Mouse (Mus musculus) hindbrain, embryonic 12.5 days (tissue): ENCODE data around the gene Gstp3. TPM values are rescaled to one million over a fixed set of nuclear protein-coding genes. Genes with fewer than 3 reads are reported as not detected.
A peak's percentile ranks its signal among the peaks of the same experiment; 100 is the strongest.
"Not testable (repeated sequence)": the region's sequence is repeated elsewhere in the genome, so short reads cannot be mapped to it uniquely, and the experiment has no call there.

Experiments
- ATAC-seq: fragments of 200-750 bp; cut with Nextera tagmentation; 2 replicates; pipeline ENCODE4 v1.8.0; 2017; ENCODE audit warnings: moderate TSS enrichment; ENCODE audit not compliant: low FRiP score
- H3K27ac ChIP-seq: fragments of 300-500 bp; sonication (generic); 2 replicates; pipeline ENCODE4 v1.5.1; 2016; ENCODE audit warnings: mild to moderate bottlenecking
- H3K27me3 ChIP-seq: fragments of 300-500 bp; sonication (generic); 2 replicates; pipeline ENCODE4 v1.6.1; 2016; ENCODE audit warnings: mild to moderate bottlenecking
- H3K36me3 ChIP-seq: fragments of 300-500 bp; sonication (generic); 2 replicates; pipeline ENCODE4 v1.6.1; 2016; ENCODE audit warnings: mild to moderate bottlenecking
- H3K4me1 ChIP-seq: fragments of 300-500 bp; sonication (generic); 2 replicates; pipeline ENCODE4 v1.6.1; 2016
- H3K4me2 ChIP-seq: fragments of 300-500 bp; sonication (generic); replicated peaks from 2 replicates; pipeline ENCODE4 v1.6.1; 2016; ENCODE audit warnings: mild to moderate bottlenecking
- H3K4me3 ChIP-seq: fragments of 300-500 bp; sonication (generic); 2 replicates; pipeline ENCODE4 v1.5.1; 2016; ENCODE audit warnings: mild to moderate bottlenecking
- H3K9ac ChIP-seq: fragments of 300-500 bp; sonication (generic); 2 replicates; pipeline ENCODE4 v1.6.1; 2016; ENCODE audit warnings: mild to moderate bottlenecking, moderate library complexity
- H3K9me3 ChIP-seq: fragments of 300-500 bp; sonication (generic); replicated peaks from 2 replicates; pipeline ENCODE4 v1.6.1; 2016; ENCODE audit warnings: mild to moderate bottlenecking
- WGBS: fragments of 180-500 bp; shearing (Covaris S2); methylation state at CpG from one replicate; pipeline ENCODE4 v1.1.7; 2016; 5-methylcytosine and 5-hydroxymethylcytosine counted together
- polyA plus RNA-seq: library from polyadenylated mRNA; unstranded; fragments of >200 nt; fragmentation: Nextera tagmentation; extraction: Ambion mirVana; gene quantifications from 2 replicates; pipeline ENCODE4 v1.2.1, GENCODE M21; 2016

The Gstp3 gene
- polyA plus RNA-seq, 1 experiment from 2014 or later, result not detected

- H3K27me3 ChIP-seq, result no peaks in the 10 kb centered on the region
- no peak for ATAC-seq
Measured at GRCm38 (mm10) chr19:4056727-4057126, 2.6 kb downstream of the Gstp3 start.

GRCm38 (mm10) chr19:4055947-4056693, 3.2 kb downstream of the Gstp3 start:
- Histone ChIP-seq H3K27me3 (no peaks in the 10 kb centered on the region), H3K9me3 (no peaks in the 10 kb centered on the region), H3K4me1 (no peaks in the 10 kb centered on the region), H3K4me2 (no peak overlapping the region), H3K36me3 (no peaks in the 10 kb centered on the region), H3K4me3 (no peak overlapping the region), H3K9ac (no peak overlapping the region), H3K27ac (no peak overlapping the region)
- 65% methylated on average over 15 of the region's 15 CpGs for WGBS
- no peak for ATAC-seq

More at GRCm38 (mm10) chr19:4056727-4057126, 2.6 kb downstream of the Gstp3 start:
- 41% methylated on average over 4 of the region's 4 CpGs for WGBS
- no peak overlapping the region for H3K4me3 ChIP-seq
- no peak overlapping the region for H3K9ac ChIP-seq
- no peak overlapping the region for H3K4me2 ChIP-seq
- no peaks in the 10 kb centered on the region for H3K4me1 ChIP-seq
- no peaks in the 10 kb centered on the region for H3K9me3 ChIP-seq
- no peaks in the 10 kb centered on the region for H3K36me3 ChIP-seq
- no peak overlapping the region for H3K27ac ChIP-seq

- ATAC-seq, result no peak
- Histone ChIP-seq H3K4me1 (no peaks in the 10 kb centered on the region), H3K4me3 (no peak overlapping the region), H3K27me3 (no peaks in the 10 kb centered on the region), H3K27ac (no peak overlapping the region), H3K36me3 (no peaks in the 10 kb centered on the region), H3K9ac (no peak overlapping the region), H3K9me3 (no peaks in the 10 kb centered on the region), H3K4me2 (no peak overlapping the region)
- 73% methylated on average over 8 of the region's 8 CpGs for WGBS
Measured at GRCm38 (mm10) chr19:4055216-4055946, 4.0 kb downstream of the Gstp3 start.

GRCm38 (mm10) chr19:4054613-4055012, 4.8 kb downstream of the Gstp3 start:
- WGBS, result 86% methylated on average over 5 of the region's 5 CpGs
- no peaks in the 10 kb centered on the region for H3K36me3 ChIP-seq
- H3K27me3 ChIP-seq, result no peaks in the 10 kb centered on the region
- no peak for ATAC-seq
- H3K9ac ChIP-seq, result no peak overlapping the region
- no peak overlapping the region for H3K4me2 ChIP-seq
- H3K4me3 ChIP-seq, result no peak overlapping the region
- no peaks in the 10 kb centered on the region for H3K4me1 ChIP-seq
- no peak overlapping the region for H3K27ac ChIP-seq
- H3K9me3 ChIP-seq, result no peaks in the 10 kb centered on the region

- Histone ChIP-seq H3K27me3 (no peaks in the 10 kb centered on the region), H3K27ac (no peak overlapping the region), H3K9me3 (no peaks in the 10 kb centered on the region), H3K36me3 (no peaks in the 10 kb centered on the region), H3K4me1 (no peaks in the 10 kb centered on the region), H3K4me3 (no peak overlapping the region), H3K9ac (no peak overlapping the region), H3K4me2 (no peak overlapping the region)
- no peak for ATAC-seq
- 79% methylated on average over 5 of the region's 5 CpGs for WGBS
Measured at GRCm38 (mm10) chr19:4052516-4053030, 6.8 kb downstream of the Gstp3 start.

DNA sequence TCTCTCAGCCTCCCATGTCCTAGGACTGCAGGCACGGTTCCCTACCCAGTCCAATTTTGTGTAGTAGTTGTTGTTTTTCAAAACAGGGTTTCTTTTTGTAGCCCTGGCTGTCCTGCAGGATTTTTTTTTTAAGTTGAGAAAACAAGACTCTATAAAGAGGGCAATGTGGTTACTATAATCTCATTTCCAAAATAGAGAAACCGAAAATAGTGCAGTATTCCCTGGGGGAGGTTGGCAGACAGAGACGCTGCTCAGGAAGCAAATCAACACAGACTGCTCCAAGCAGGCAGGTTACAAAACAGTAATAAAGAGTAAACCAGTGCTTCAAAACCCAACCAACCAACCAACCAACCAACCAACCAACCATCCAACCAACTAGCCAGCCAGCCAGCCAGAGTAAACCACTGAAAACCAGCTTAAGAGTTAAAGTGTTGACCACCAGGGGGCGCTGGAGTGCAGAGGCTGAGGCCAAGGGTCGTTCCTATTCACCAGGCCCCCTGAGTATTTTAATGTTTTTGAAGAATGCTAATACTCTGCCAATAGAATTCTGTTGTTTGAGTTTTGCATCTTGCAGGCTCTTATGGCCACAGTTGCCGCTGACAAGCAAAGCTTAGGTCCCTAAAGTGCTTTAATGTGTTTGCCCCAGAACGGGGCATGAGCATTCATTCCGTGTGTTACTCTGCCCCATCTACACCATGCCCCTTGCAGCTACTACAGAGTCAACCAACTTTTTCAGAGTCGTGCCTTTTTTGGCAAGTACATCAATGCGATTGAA, 7.4 kb downstream of the Gstp3 start:
- Histone ChIP-seq H3K9me3 (no peaks in the 10 kb centered on the region), H3K9ac (no peak overlapping the region), H3K4me2 (no peak overlapping the region), H3K36me3 (no peaks in the 10 kb centered on the region), H3K27me3 (no peaks in the 10 kb centered on the region), H3K27ac (no peak overlapping the region), H3K4me1 (no peaks in the 10 kb centered on the region), H3K4me3 (no peak overlapping the region)
- ATAC-seq, result no peak
- WGBS, result 51% methylated on average over 10 of the region's 10 CpGs

GRCm38 (mm10) chr19:4051016-4051415, 8.4 kb downstream of the Gstp3 start:
- no peak overlapping the region for H3K4me3 ChIP-seq
- no peak overlapping the region for H3K4me2 ChIP-seq
- ATAC-seq, result no peak
- no peaks in the 10 kb centered on the region for H3K9me3 ChIP-seq
- H3K27ac ChIP-seq, result no peak overlapping the region
- no peaks in the 10 kb centered on the region for H3K27me3 ChIP-seq
- H3K4me1 ChIP-seq, result no peaks in the 10 kb centered on the region
- H3K36me3 ChIP-seq, result no peaks in the 10 kb centered on the region
- H3K9ac ChIP-seq, result no peak overlapping the region
- 96% methylated on average over 5 of the region's 5 CpGs for WGBS

- H3K9me3 ChIP-seq, H3K4me1 ChIP-seq, H3K4me2 ChIP-seq, H3K27me3 ChIP-seq, H3K27ac ChIP-seq, ATAC-seq, H3K36me3 ChIP-seq, H3K4me3 ChIP-seq, H3K9ac ChIP-seq: not testable (repeated sequence)
- 82% methylated on average over 5 of the region's 5 CpGs for WGBS
Measured at GRCm38 (mm10) chr19:4049069-4049468, 10.3 kb downstream of the Gstp3 start.

DNA sequence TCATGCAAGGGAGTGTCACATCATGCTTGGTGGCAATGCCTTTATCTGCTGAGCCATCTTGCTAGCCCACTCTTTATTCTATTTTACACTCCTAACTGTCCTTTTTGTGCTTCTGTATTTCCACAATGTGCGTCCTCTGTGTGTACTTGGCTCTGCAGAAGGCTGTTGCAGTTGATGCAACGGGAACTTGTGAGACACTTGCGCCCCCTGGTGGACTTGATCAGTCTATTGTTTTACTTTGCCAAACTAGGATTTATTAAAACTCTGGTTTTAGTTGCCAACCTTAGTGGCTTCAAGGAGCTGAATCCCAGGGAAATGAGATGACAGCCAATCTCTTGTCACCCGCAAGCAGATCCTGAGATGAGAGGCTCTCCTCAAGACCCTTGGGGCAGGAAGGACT, 11.5 kb downstream of the Gstp3 start:
- H3K36me3 ChIP-seq, result no peaks in the 10 kb centered on the region
- no peak overlapping the region for H3K9ac ChIP-seq
- H3K27me3 ChIP-seq, result no peaks in the 10 kb centered on the region; the same call in 1 of the 2 replicates
- no peaks in the 10 kb centered on the region for H3K4me1 ChIP-seq
- H3K4me3 ChIP-seq, result no peak overlapping the region
- no peaks in the 10 kb centered on the region for H3K9me3 ChIP-seq
- no peak overlapping the region for H3K27ac ChIP-seq
- 16% methylated on average over 4 of the region's 4 CpGs for WGBS
- no peak for ATAC-seq
- H3K4me2 ChIP-seq, result no peak overlapping the region

- ATAC-seq, result no peak
- Histone ChIP-seq H3K36me3 (no peaks in the 10 kb centered on the region), H3K9ac (no peak overlapping the region), H3K9me3 (no peaks in the 10 kb centered on the region), H3K27ac (no peak overlapping the region), H3K4me1 (no peaks in the 10 kb centered on the region), H3K4me2 (no peak overlapping the region), H3K4me3 (no peak overlapping the region), H3K27me3 (no peaks in the 10 kb centered on the region; the same call in 1 of the 2 replicates)
- WGBS, result 87% methylated on average over 8 of the region's 8 CpGs
Measured at GRCm38 (mm10) chr19:4046866-4047254, 12.5 kb downstream of the Gstp3 start.

- Histone ChIP-seq H3K4me2 (peak within 1 kb of the TSS; percentile 17; the same call in 1 of the 2 replicates), H3K4me1 (no peaks in the 10 kb centered on the region), H3K36me3 (no peaks in the 10 kb centered on the region), H3K27ac (no peak within 1 kb of the TSS), H3K9me3 (no peaks in the 10 kb centered on the region), H3K4me3 (no peak within 1 kb of the TSS), H3K27me3 (no peaks in the 10 kb centered on the region; the same call in 1 of the 2 replicates), H3K9ac (no peak within 1 kb of the TSS)
- WGBS, result 58% methylated on average over 16 of the region's 16 CpGs
- ATAC-seq, result no peak
Measured at GRCm38 (mm10) chr19:4045966-4046865, 13.2 kb downstream of the Gstp3 start, which contains the start of gene Gstp2. TSS of gene Gstp2 (minus strand) at chr19:4046023.
